Mouse (Mus musculus): ENCODE results near the gene Mdm2. TPM values are rescaled to one million over a fixed set of nuclear protein-coding genes. Genes with fewer than 3 reads are reported as not detected.

Gene Mdm2
- polyA plus RNA-seq, 1 experiment from 2014 or later: 55.3 TPM

DNA sequence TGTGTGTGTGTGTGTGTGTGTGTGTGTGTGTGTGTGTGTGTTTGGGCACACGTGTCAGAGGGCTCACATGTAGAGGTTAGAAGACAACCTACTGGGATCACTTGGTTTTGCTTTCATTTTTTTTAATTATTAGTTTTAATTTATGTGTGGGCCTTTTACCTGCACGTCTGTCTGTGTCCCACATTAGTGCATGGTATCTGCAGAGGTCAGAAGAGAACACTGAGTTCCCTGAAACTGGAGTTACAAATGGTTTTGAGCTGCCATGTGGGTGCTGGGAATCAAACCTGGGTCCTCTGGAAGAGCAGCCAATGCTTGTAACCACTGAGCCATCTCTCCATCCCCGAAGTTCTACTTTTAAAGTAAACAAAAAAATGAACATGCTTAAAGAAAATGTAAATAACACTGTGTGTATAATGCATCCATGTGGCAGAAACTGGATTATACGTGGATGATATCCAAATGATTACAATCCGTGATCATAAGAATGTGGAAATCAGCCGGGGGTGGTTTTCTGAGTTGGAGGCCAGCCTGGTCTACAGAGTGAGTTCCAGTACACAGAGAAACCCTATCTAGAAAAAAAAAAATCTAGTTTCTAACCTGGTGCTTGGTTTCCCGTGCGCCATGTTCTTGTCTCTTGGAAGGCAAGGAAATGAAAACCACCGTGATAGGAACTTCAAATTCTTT is 43.5 kb downstream of the Mdm2 start:
- Histone ChIP-seq H3K4me2 (ENCODE audit: low read depth, low read length) (no peak overlapping the region), H3K9ac (ENCODE audit: low read length) (no peak overlapping the region), H3K9me3 (replicated peaks; ENCODE audit: control insufficient read depth, low read length) (no peaks in the 10 kb centered on the region), H3K36me3 (ENCODE audit: control insufficient read depth, insufficient read depth) (no peaks in the 10 kb centered on the region), H3K27me3 (ENCODE audit: control insufficient read depth, insufficient read depth, low read length) (no peaks in the 10 kb centered on the region), H3K4me1 (ENCODE audit: control insufficient read depth, insufficient read depth, low read length) (no peaks in the 10 kb centered on the region; the same call in 1 of the 2 replicates), H3K4me3 (ENCODE audit: low read length) (no peak overlapping the region), H3K27ac (ENCODE audit: low read length) (no peak overlapping the region)
- WGBS: 89% methylated on average over 9 of the region's 9 CpGs
- no peak for ATAC-seq (replicated peaks; ENCODE audit: extremely low read depth, insufficient read depth, low FRiP score)

DNA sequence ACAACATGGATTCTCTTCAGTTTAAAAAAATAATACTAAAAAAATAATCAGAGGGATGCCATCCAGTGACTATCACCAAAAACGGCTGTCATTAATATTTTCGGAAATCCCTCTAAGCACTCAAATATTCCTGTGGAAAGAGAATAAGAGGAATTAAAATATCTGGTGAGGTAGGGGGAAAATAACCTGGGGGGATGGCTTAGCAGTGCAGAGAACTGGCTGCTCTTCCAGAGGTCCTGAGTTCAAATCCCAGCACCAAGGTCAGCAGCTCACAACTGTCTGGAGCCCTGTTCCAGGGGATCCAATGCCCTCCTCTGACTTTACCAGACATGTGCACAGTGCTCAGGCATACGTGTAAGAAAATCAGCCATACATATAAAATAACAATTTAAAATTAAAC is 44.2 kb downstream of the Mdm2 start:
- H3K27ac ChIP-seq (ENCODE audit: low read length): no peak overlapping the region
- no peak for ATAC-seq (replicated peaks; ENCODE audit: extremely low read depth, insufficient read depth, low FRiP score)
- WGBS: 88% methylated on average over 3 of the region's 3 CpGs

DNA sequence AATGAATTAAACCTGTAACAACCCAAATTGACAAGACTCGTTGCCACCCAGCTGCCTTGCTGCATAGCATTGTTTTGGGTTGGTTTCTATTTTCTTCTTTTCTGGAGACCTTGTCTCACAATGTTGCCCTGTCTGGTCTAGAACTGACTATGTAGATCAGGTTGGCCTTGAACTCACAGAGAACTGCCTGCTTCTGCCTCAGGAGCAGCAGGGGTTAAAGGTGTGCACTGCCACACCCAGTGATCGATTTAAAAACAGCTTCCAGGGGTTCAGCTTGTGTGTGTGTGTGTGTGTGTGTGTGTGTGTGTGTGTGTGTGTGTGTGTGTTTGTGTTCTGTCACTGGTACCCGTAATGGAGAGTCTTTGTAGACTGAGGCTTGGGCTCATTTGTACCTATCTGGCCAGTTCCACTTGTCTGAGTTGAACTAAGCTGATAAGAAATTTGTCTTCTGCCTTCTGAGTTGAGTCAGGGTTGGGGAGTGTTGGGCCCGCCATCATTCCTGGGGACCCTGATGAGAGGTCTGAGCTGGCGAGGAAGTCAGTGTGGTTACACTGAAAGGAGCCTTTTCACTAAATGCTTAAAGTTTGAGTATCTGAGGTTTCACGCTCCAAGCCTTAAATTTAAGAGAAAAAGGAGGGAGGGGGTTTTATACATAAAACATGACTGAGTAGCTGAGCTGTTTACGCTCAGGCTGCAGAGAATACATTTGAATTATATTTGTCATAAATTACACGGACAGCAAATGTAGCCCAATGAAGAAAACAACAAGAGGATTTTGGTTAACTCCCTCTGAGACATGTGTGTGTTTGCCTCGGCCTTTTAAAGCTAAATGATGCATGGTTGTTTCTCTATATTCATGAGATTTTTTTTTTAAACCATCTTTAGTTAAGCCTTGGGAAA is 44.9 kb downstream of the Mdm2 start:
- H3K9ac ChIP-seq (ENCODE audit: low read length): no peak overlapping the region
- H3K36me3 ChIP-seq (ENCODE audit: control insufficient read depth, insufficient read depth): no peaks in the 10 kb centered on the region
- no peak overlapping the region for H3K4me3 ChIP-seq (ENCODE audit: low read length)
- ATAC-seq (replicated peaks; ENCODE audit: extremely low read depth, insufficient read depth, low FRiP score): no peak
- H3K4me1 ChIP-seq (ENCODE audit: control insufficient read depth, insufficient read depth, low read length): no peaks in the 10 kb centered on the region; the same call in 1 of the 2 replicates
- 75% methylated on average over 9 of the region's 9 CpGs for WGBS
- H3K9me3 ChIP-seq (replicated peaks; ENCODE audit: control insufficient read depth, low read length): no peaks in the 10 kb centered on the region
- no peaks in the 10 kb centered on the region for H3K27me3 ChIP-seq (ENCODE audit: control insufficient read depth, insufficient read depth, low read length)
- no peak overlapping the region for H3K4me2 ChIP-seq (ENCODE audit: low read depth, low read length)
- no peak overlapping the region for H3K27ac ChIP-seq (ENCODE audit: low read length)

More for the DNA sequence above, 44.2 kb downstream of the Mdm2 start:
- no peaks in the 10 kb centered on the region for H3K9me3 ChIP-seq (replicated peaks; ENCODE audit: control insufficient read depth, low read length)
- no peaks in the 10 kb centered on the region for H3K27me3 ChIP-seq (ENCODE audit: control insufficient read depth, insufficient read depth, low read length)
- no peak overlapping the region for H3K4me2 ChIP-seq (ENCODE audit: low read depth, low read length)
- no peaks in the 10 kb centered on the region for H3K36me3 ChIP-seq (ENCODE audit: control insufficient read depth, insufficient read depth)
- no peaks in the 10 kb centered on the region; the same call in 1 of the 2 replicates for H3K4me1 ChIP-seq (ENCODE audit: control insufficient read depth, insufficient read depth, low read length)
- no peak overlapping the region for H3K9ac ChIP-seq (ENCODE audit: low read length)
- no peak overlapping the region for H3K4me3 ChIP-seq (ENCODE audit: low read length)

DNA sequence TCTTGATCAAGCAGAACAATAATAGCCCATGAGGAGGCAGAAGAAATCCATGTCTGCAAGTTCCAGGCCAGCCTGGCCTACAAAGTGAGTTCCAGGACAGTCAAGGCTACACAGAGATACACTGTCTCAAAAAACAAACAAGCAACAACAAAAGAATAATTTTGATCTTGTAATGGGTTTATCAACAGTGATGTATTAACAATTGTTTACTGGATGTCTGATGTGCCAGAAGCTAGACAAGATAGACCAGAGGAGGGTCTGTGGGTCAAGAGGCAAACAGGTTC is 45.7 kb downstream of the Mdm2 start:
- Histone ChIP-seq H3K4me2 (ENCODE audit: low read depth, low read length) (no peak overlapping the region), H3K9me3 (replicated peaks; ENCODE audit: control insufficient read depth, low read length) (no peaks in the 10 kb centered on the region), H3K4me3 (ENCODE audit: low read length) (no peak overlapping the region), H3K9ac (ENCODE audit: low read length) (no peak overlapping the region), H3K27ac (ENCODE audit: low read length) (no peak overlapping the region), H3K36me3 (ENCODE audit: control insufficient read depth, insufficient read depth) (no peaks in the 10 kb centered on the region), H3K27me3 (ENCODE audit: control insufficient read depth, insufficient read depth, low read length) (no peaks in the 10 kb centered on the region), H3K4me1 (ENCODE audit: control insufficient read depth, insufficient read depth, low read length) (no peaks in the 10 kb centered on the region; the same call in 1 of the 2 replicates)
- no peak for ATAC-seq (replicated peaks; ENCODE audit: extremely low read depth, insufficient read depth, low FRiP score)

DNA sequence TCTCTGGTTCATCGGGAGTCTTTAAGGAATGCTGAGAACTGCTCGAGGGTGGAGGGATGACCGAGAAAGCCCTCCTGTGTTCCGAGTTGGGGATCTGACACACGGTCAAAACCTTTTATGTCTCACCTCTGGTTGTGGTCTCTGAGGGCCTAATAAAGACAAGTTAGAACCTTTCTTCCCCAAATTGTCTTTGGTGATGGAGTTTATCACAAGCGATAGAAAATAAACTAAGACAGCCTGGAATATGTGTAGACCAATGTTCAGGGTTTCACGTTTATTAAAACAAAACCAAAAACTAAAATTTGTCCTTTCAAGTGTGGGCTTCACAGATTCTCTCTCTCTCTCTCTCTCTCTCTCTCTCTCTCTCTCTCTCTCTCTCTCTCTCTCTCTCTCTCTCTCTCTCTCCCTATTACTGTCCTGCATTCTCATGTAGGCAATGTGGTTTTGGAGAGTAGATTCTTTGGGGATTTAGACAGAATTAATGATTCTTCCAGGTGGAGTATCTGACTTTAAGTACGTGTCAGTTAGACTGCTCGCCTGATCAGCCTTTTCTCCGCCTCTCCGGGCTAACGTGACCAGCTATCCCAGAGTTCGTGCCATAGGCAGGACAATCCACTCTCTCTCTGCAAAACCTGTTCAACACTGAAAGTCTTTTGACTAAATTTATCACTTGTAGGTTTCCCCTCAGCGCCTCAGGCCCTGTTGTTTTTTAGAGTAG is 46.2 kb downstream of the Mdm2 start:
- Histone ChIP-seq H3K36me3 (ENCODE audit: control insufficient read depth, insufficient read depth) (no peaks in the 10 kb centered on the region), H3K4me2 (ENCODE audit: low read depth, low read length) (peak overlapping the region; percentile 63), H3K9me3 (replicated peaks; ENCODE audit: control insufficient read depth, low read length) (no peaks in the 10 kb centered on the region), H3K4me1 (ENCODE audit: control insufficient read depth, insufficient read depth, low read length) (peaks cover 2% of the 10 kb centered on the region; the same call in 1 of the 2 replicates), H3K27me3 (ENCODE audit: control insufficient read depth, insufficient read depth, low read length) (no peaks in the 10 kb centered on the region), H3K4me3 (ENCODE audit: low read length) (peak overlapping the region; percentile 38), H3K9ac (ENCODE audit: low read length) (0 out of 2 replicates have a peak overlapping the region, but pooled peaks have one; percentile 25), H3K27ac (ENCODE audit: low read length) (no peak overlapping the region)
- 58% methylated on average over 14 of the region's 14 CpGs for WGBS
- ATAC-seq (replicated peaks; ENCODE audit: extremely low read depth, insufficient read depth, low FRiP score): no peak

DNA sequence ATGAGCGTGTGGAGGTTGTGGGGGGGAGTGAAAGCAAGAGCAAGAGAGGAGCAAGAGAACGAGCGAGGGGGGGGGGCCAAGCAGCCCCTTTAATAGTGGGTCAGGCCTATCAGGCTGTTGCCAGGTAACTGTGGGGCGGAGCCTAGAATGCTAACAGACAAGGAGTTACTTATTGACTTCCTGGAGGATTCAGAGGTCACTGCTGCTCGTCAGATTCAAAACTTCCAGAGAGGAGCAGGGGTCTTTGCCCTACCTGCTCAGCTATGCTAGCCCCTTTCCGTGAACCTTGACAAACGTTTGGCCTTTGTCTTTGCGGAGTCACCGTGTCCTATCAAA is 46.7 kb downstream of the Mdm2 start:
- H3K4me1 ChIP-seq (ENCODE audit: control insufficient read depth, insufficient read depth, low read length): peaks cover 2% of the 10 kb centered on the region; the same call in 1 of the 2 replicates
- H3K9me3 ChIP-seq (replicated peaks; ENCODE audit: control insufficient read depth, low read length): no peaks in the 10 kb centered on the region
- no peaks in the 10 kb centered on the region for H3K36me3 ChIP-seq (ENCODE audit: control insufficient read depth, insufficient read depth)
- WGBS: 14% methylated on average over 9 of the region's 9 CpGs
- peak overlapping the region; percentile 63 for H3K4me2 ChIP-seq (ENCODE audit: low read depth, low read length)
- no peak overlapping the region for H3K27ac ChIP-seq (ENCODE audit: low read length)
- ATAC-seq (replicated peaks; ENCODE audit: extremely low read depth, insufficient read depth, low FRiP score): no peak
- 0 out of 2 replicates have a peak overlapping the region, but pooled peaks have one; percentile 25 for H3K9ac ChIP-seq (ENCODE audit: low read length)
- H3K4me3 ChIP-seq (ENCODE audit: low read length): peak overlapping the region; percentile 38
- no peaks in the 10 kb centered on the region for H3K27me3 ChIP-seq (ENCODE audit: control insufficient read depth, insufficient read depth, low read length)

DNA sequence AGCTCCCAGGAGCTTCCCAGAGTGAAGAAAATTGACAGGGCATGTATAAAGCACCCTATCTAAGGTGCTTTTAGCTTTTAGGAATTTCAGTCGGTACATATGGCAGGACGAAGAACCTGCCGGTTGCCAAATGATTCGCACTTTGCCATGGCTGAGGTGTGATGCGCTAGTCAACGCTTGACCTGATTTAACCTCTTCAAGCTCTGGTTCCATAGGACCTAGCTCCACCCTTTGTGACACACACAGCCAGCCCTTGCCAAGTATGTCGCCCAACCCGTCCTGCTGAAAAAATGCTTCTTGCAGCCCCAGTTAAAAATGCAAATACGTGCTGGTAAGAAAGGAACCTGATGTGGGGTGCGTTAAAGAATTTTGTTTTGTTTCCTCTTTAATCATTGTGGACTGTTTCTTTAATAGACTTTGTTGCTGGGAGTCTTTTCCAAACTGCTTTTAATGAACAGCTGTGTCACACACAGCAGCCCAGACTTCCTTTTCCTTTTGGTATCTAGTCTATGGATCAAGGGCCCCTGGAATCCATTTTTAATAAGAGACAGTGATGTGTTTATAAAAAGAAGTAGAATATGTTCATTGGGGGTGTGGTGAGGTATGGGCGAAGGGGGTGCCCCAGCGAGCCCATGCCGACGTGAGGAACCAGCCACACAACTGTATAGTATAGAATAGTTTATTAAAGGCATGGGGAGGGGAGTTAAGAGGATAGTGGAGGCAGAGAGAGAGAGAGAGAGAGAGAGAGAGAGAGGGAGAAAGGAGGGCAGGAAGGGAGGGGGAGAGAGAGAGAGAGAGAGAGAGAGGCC is 47.3 kb downstream of the Mdm2 start:
- H3K9ac ChIP-seq (ENCODE audit: low read length): no peak overlapping the region
- no peaks in the 10 kb centered on the region for H3K9me3 ChIP-seq (replicated peaks; ENCODE audit: control insufficient read depth, low read length)
- H3K4me2 ChIP-seq (ENCODE audit: low read depth, low read length): peak overlapping the region; percentile 63
- H3K36me3 ChIP-seq (ENCODE audit: control insufficient read depth, insufficient read depth): no peaks in the 10 kb centered on the region
- H3K27me3 ChIP-seq (ENCODE audit: control insufficient read depth, insufficient read depth, low read length): no peaks in the 10 kb centered on the region
- no peak overlapping the region for H3K27ac ChIP-seq (ENCODE audit: low read length)
- no peak overlapping the region for H3K4me3 ChIP-seq (ENCODE audit: low read length)
- no peak for ATAC-seq (replicated peaks; ENCODE audit: extremely low read depth, insufficient read depth, low FRiP score)
- H3K4me1 ChIP-seq (ENCODE audit: control insufficient read depth, insufficient read depth, low read length): peaks cover 2% of the 10 kb centered on the region; the same call in 1 of the 2 replicates
- 69% methylated on average over 14 of the region's 14 CpGs for WGBS

DNA sequence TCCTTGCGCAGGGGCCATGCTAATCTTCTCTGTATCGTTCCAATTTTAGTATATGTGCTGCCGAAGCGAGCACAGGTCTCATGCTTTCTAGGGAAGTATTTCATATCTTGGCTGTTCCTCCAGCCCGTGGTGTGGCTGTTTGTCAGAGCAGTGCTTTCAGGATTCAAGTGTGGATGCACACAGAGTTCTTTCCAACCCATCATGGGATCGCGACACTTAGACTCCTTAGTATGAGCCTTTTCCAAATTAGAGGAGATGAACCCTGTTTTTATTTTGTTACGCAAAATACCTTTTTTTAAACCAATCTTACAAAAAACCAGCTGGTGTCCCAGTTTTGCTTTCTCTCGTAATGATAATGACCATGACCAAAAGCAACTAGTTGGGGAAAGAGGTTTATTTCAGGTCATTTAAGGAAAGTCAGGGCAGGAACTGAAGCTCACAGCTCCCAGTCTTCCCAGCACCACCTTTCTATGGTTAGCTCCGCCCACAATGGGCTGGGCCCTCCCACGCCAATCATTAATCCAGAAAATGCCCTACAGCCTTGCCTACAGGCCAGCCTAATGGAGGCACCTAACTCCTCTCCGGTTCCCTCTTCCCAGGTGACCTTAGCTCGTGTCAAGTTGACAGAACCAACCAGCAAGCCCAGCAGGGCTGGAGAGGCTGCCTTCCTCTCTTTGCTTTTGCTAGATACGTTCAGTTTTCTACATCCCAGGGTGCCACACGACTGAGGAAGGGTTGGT is 48.1 kb downstream of the Mdm2 start:
- H3K9ac ChIP-seq (ENCODE audit: low read length): no peak overlapping the region
- H3K36me3 ChIP-seq (ENCODE audit: control insufficient read depth, insufficient read depth): no peaks in the 10 kb centered on the region
- 70% methylated on average over 15 of the region's 15 CpGs for WGBS
- H3K27ac ChIP-seq (ENCODE audit: low read length): no peak overlapping the region
- no peak overlapping the region for H3K4me2 ChIP-seq (ENCODE audit: low read depth, low read length)
- ATAC-seq (replicated peaks; ENCODE audit: extremely low read depth, insufficient read depth, low FRiP score): no peak
- H3K4me1 ChIP-seq (ENCODE audit: control insufficient read depth, insufficient read depth, low read length): peaks cover 2% of the 10 kb centered on the region; the same call in 1 of the 2 replicates
- no peaks in the 10 kb centered on the region for H3K27me3 ChIP-seq (ENCODE audit: control insufficient read depth, insufficient read depth, low read length)
- no peak overlapping the region for H3K4me3 ChIP-seq (ENCODE audit: low read length)
- H3K9me3 ChIP-seq (replicated peaks; ENCODE audit: control insufficient read depth, low read length): no peaks in the 10 kb centered on the region
